10 mouse cellular contexts compared by ENCODE assay signal in the genomic region with DNA sequence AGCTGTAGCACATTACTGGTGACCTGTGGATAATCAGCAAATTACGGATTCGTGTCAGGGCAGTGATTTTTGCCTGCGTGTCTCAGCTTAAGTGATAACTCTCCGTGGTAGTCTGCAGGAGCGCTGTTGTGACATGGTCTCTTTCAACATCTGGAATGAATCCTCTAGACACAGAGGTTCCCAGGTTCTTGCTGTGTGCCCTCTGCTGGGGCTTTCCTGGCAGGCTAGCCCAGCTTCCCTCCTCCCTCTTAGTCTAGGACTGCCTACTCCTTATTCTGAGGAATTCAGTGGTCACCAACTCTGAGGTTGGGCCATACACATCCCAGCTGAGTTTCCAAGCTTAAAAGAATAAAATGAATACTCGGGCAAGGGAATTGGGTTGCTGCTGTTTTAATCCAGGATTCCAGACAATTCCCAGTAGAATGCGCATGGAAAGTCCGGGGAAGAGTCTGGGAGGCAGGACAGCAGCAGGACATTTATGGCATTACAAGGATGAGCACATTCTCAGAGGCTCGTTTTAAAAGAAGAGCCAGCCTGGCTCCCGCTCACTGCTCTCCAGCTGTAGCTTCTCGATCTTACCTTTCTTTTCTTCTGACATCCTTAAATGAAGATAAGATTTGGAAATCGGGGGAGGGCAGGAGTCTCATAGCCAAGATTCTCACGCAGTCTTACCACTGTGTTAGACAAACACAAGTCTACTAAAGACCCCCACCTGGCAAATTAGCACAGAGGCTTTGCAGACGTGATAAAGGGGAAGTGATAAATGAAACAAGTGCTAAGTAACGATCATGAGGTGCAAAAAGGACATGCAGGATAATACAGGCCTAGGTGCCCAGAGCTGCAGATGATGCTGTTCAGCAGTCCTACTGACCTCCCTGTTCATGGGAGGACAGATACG.
DNase-seq lines count a peak whose midpoint lies in the region; ATAC-seq and TF ChIP-seq lines count a peak whose summit lies in the region.
"Had no signal": no experiment of that assay in that cellular context is flagged by ENCODE, and none has a peak within 500 bp of the region (broad histone marks: within the 10 kb centered on the region; RNA-seq: fewer than 3 reads in every experiment).

No protein-coding gene starts in this region.

- no peak for TF ChIP-seq POLR2A in embryonic fibroblast, embryonic 13.5 days (IDR thresholded peaks at IDR 0.05; ENCODE audit: low read depth, low read length)

- H3K4me2 ChIP-seq in heart, embryonic 12.5 days: no peak overlapping the region
- H3K4me2 ChIP-seq: embryonic facial prominence, embryonic 13.5 days had no signal

- no peak for ATAC-seq in heart, embryonic 12.5 days (ENCODE audit: insufficient number of reproducible peaks, low FRiP score)
- ATAC-seq: inflammation-experienced regulatory T-cells, adult 6 months had no signal

- H3K9ac ChIP-seq in heart, embryonic 12.5 days: no peak overlapping the region
- H3K9ac ChIP-seq: embryonic facial prominence, embryonic 13.5 days had no signal

- 41% methylated on average over 16 of the region's 16 CpGs for WGBS in heart, embryonic 12.5 days

- intact Hi-C loops in heart, postnatal 14 days (cut with DNase I): loop anchor here (5.0 kb wide), 2 partner anchors 101 to 179 kb away; no protein-coding TSS in a partner anchor

- peak overlapping the region; percentile 5; the same call in 1 of the 2 replicates for H3K27ac ChIP-seq in heart, embryonic 12.5 days (ENCODE audit: poor library complexity, severe bottlenecking)
- peak overlapping the region; percentile 24; the same call in 1 of the 2 replicates for H3K27ac ChIP-seq in embryonic fibroblast, embryonic 13.5 days (ENCODE audit: insufficient read depth, low read length)
- H3K27ac ChIP-seq: embryonic facial prominence, embryonic 13.5 days had no signal

- H3K9me3 ChIP-seq in heart, embryonic 12.5 days (replicated peaks): no peaks in the 10 kb centered on the region
- H3K9me3 ChIP-seq: embryonic facial prominence, embryonic 13.5 days had no signal

- H3K4me1 ChIP-seq in heart, embryonic 12.5 days (replicated peaks): peaks cover 75% of the 10 kb centered on the region
- H3K4me1 ChIP-seq in embryonic fibroblast, embryonic 13.5 days (ENCODE audit: control insufficient read depth, insufficient read depth, low read length): peaks cover 10% of the 10 kb centered on the region

- no peak for TF ChIP-seq CTCF in embryonic fibroblast, embryonic 13.5 days (IDR thresholded peaks at IDR 0.05; ENCODE audit: borderline replicate concordance, insufficient read depth, low read length)

- peaks cover 15% of the 10 kb centered on the region for H3K36me3 ChIP-seq in heart, embryonic 12.5 days

- no peaks in the 10 kb centered on the region for H3K27me3 ChIP-seq in heart, embryonic 12.5 days (replicated peaks)
- H3K27me3 ChIP-seq: embryonic facial prominence, embryonic 13.5 days had no signal

- DNase-seq in heart, postnatal 14 days: no peak
- DNase-seq in A20 (ENCODE audit: low read depth, low spot score): peak; percentile 87
- DNase-seq in mesoderm, embryonic 11.5 days (ENCODE audit: low read depth, low spot score): peak; percentile 31
- no peak for DNase-seq in urinary bladder, adult 18-20 months (ENCODE audit: low spot score in 2 of 2)
- DNase-seq in urinary bladder, postnatal 14 days (ENCODE audit: low spot score): no peak
- DNase-seq in adrenal gland, adult (ENCODE audit: inconsistent age in 2 of 2, low spot score in 1 of 2): no peak

- H3K4me3 ChIP-seq in heart, embryonic 12.5 days: no peak overlapping the region
- no peak overlapping the region for H3K4me3 ChIP-seq in embryonic fibroblast, embryonic 13.5 days (ENCODE audit: insufficient read depth, low read length)
- H3K4me3 ChIP-seq: embryonic facial prominence, embryonic 13.5 days had no signal

Comparison
In these comparisons a context has a peak if more than half of its experiments do, and no peak if none do; other contexts are left out.
1. DNase-seq: peak in A20 (single experiment) and mesoderm, embryonic 11.5 days (single experiment); none in heart, postnatal 14 days (0 of 2), urinary bladder, adult 18-20 months (0 of 2), urinary bladder, postnatal 14 days (single experiment) and adrenal gland, adult (0 of 2).